In genomic region chr11:69015644-69016441, GRCm38 (mm10) we compare ENCODE assay signal across 7 mouse cellular contexts. TPM values are rescaled to one million over a fixed set of nuclear protein-coding genes. Genes with fewer than 3 reads are reported as not detected.
A peak's percentile ranks its signal among the peaks of the same experiment; 100 is the strongest.
DNase-seq lines count a peak whose midpoint lies in the region; ATAC-seq lines count a peak whose summit lies in the region.

TSS of gene Ctc1 (plus strand) at chr11:69015911.

- ATAC-seq in granulocyte monocyte progenitor cell, adult 5-6 weeks (replicated peaks; ENCODE audit: poor library complexity, severe bottlenecking): peak; percentile 95
- peak; percentile 97 for ATAC-seq in limb, embryonic 11.5 days (ENCODE audit: insufficient number of reproducible peaks, low FRiP score, low TSS enrichment, low read depth)
- ATAC-seq in midbrain, embryonic 14.5 days (ENCODE audit: low FRiP score, low TSS enrichment): peak; percentile 95

- WGBS in embryonic facial prominence, embryonic 10.5 days: 4% methylated on average over 38 of the region's 38 CpGs
- WGBS in limb, embryonic 11.5 days: 4% methylated on average over 38 of the region's 38 CpGs
- WGBS in midbrain, embryonic 14.5 days: 4% methylated on average over 38 of the region's 38 CpGs

- no peaks in the 10 kb centered on the region for H3K9me3 ChIP-seq in embryonic facial prominence, embryonic 10.5 days
- H3K9me3 ChIP-seq in limb, embryonic 11.5 days (ENCODE audit: control insufficient read depth, low read length): no peaks in the 10 kb centered on the region
- no peaks in the 10 kb centered on the region for H3K9me3 ChIP-seq in midbrain, embryonic 14.5 days (ENCODE audit: control insufficient read depth, low read length)

- peak within 1 kb of the TSS; percentile 98 for H3K27ac ChIP-seq in embryonic facial prominence, embryonic 10.5 days (replicated peaks)
- H3K27ac ChIP-seq in limb, embryonic 11.5 days (replicated peaks; ENCODE audit: low read depth, low read length): peak within 1 kb of the TSS; percentile 87
- peak within 1 kb of the TSS; percentile 85 for H3K27ac ChIP-seq in midbrain, embryonic 14.5 days (replicated peaks; ENCODE audit: low read depth, low read length)

- peaks cover 23% of the 10 kb centered on the region for H3K4me1 ChIP-seq in embryonic facial prominence, embryonic 10.5 days
- peaks cover 7% of the 10 kb centered on the region; the same call in 1 of the 2 replicates for H3K4me1 ChIP-seq in limb, embryonic 11.5 days (ENCODE audit: control insufficient read depth, insufficient read depth, low read length)
- peaks cover 19% of the 10 kb centered on the region for H3K4me1 ChIP-seq in midbrain, embryonic 14.5 days (ENCODE audit: control insufficient read depth, insufficient read depth, low read length)

- H3K36me3 ChIP-seq in embryonic facial prominence, embryonic 10.5 days (replicated peaks): peaks cover 11% of the 10 kb centered on the region
- 0 out of 2 replicates have a peak, but pooled peaks cover under 1% of the 10 kb centered on the region for H3K36me3 ChIP-seq in limb, embryonic 11.5 days (ENCODE audit: control insufficient read depth, insufficient read depth, low read length)
- 0 out of 2 replicates have a peak, but pooled peaks cover under 1% of the 10 kb centered on the region for H3K36me3 ChIP-seq in midbrain, embryonic 14.5 days (ENCODE audit: control insufficient read depth, insufficient read depth, low read length)

- peak within 1 kb of the TSS; percentile 85 for H3K9ac ChIP-seq in limb, embryonic 11.5 days (ENCODE audit: low read length)
- peak within 1 kb of the TSS; percentile 62 for H3K9ac ChIP-seq in midbrain, embryonic 14.5 days (replicated peaks; ENCODE audit: low read length)

- no peaks in the 10 kb centered on the region for H3K27me3 ChIP-seq in embryonic facial prominence, embryonic 10.5 days (replicated peaks; ENCODE audit: low read depth, poor library complexity, severe bottlenecking)
- no peaks in the 10 kb centered on the region for H3K27me3 ChIP-seq in limb, embryonic 11.5 days (ENCODE audit: control insufficient read depth, insufficient read depth, low read length)
- no peaks in the 10 kb centered on the region for H3K27me3 ChIP-seq in midbrain, embryonic 14.5 days (ENCODE audit: control insufficient read depth, insufficient read depth, low read length)

- peak within 1 kb of the TSS; percentile 64 for H3K4me2 ChIP-seq in limb, embryonic 11.5 days (ENCODE audit: low read depth, severe bottlenecking)
- H3K4me2 ChIP-seq in midbrain, embryonic 14.5 days (ENCODE audit: low read length): peak within 1 kb of the TSS; percentile 77

- DNase-seq in adrenal gland, postnatal 10 days: peak; percentile 93
- DNase-seq in embryonic facial prominence, embryonic 10.5 days (ENCODE audit: low spot score): peak; percentile 95
- DNase-seq in kidney, adult 18-20 months: peak; percentile 90
- DNase-seq in limb, embryonic 11.5 days (ENCODE audit: low spot score): peak; percentile 95
- peak; percentile 96 for DNase-seq in midbrain, embryonic 14.5 days
- DNase-seq in spleen, adult 18-20 months: peak; percentile 79 to 86

- H3K4me3 ChIP-seq in embryonic facial prominence, embryonic 10.5 days: peak within 1 kb of the TSS; percentile 80
- peak within 1 kb of the TSS; percentile 60 for H3K4me3 ChIP-seq in limb, embryonic 11.5 days (ENCODE audit: low read depth, low read length)
- H3K4me3 ChIP-seq in midbrain, embryonic 14.5 days (replicated peaks; ENCODE audit: low read depth, low read length): peak within 1 kb of the TSS; percentile 54

RNA-seq across cellular contexts. Expression of gene Ctc1, which starts in this region (rescaled TPM):
- total RNA-seq in adrenal gland, postnatal 10 days (2021): 10 to 100 TPM; 25.3 to 30.0 TPM
- polyA plus RNA-seq in embryonic facial prominence, embryonic 10.5 days (2016; fragmentation: Nextera tagmentation; extraction: Ambion mirVana): 100 and 103 TPM in 2 replicates
- 50.3 and 66.2 TPM in 2 replicates for total RNA-seq in granulocyte monocyte progenitor cell, adult 5-6 weeks (2014; fragmentation: Nextera tagmentation)
- 17.1 and 22.4 TPM in 2 replicates for total RNA-seq in granulocyte monocyte progenitor cell, adult 5-6 weeks (2017)
- polyA plus RNA-seq in limb, embryonic 11.5 days (2014; fragmentation: Nextera tagmentation; extraction: Ambion mirVana): 80.4 and 83.1 TPM in 2 replicates
- 55.8 and 56.1 TPM in 2 replicates for polyA plus RNA-seq in midbrain, embryonic 14.5 days (2014; fragmentation: Nextera tagmentation; extraction: Ambion mirVana)

Comparison
In these comparisons a context has a peak if more than half of its experiments do, and no peak if none do; other contexts are left out.
1. Peak in every context shown above with its lines: DNase-seq, ATAC-seq, H3K4me3 ChIP-seq and H3K27ac ChIP-seq.